Mouse (Mus musculus) right cerebral cortex, postnatal 10 days (tissue): ENCODE measurements around the gene Med16.
A peak's percentile ranks its signal among the peaks of the same experiment; 100 is the strongest.

ENCODE experiments used
- DNase-seq, 2 experiments: peaks; one replicate each; pipeline ENCODE4 v3.0.0; 2021; ENCODE audit warnings: low spot score in 2 of 2

Gene Med16

GRCm38 (mm10) chr10:79933145-79933679, 24.5 kb upstream of the Med16 start:
- no peak for DNase-seq

- DNase-seq: peak; percentile 78 to 83
Measured at GRCm38 (mm10) chr10:79932736-79933135, 24.0 kb upstream of the Med16 start.

- DNase-seq: no peak
Measured at GRCm38 (mm10) chr10:79931797-79932196, 23.1 kb upstream of the Med16 start.

- no peak for DNase-seq
Measured at GRCm38 (mm10) chr10:79930826-79931186, 22.1 kb upstream of the Med16 start.

GRCm38 (mm10) chr10:79929967-79930825, 21.5 kb upstream of the Med16 start:
- no peak for DNase-seq

- DNase-seq: no peak
Measured at GRCm38 (mm10) chr10:79928907-79929701, 20.4 kb upstream of the Med16 start.

GRCm38 (mm10) chr10:79928030-79928694, 19.4 kb upstream of the Med16 start:
- DNase-seq: no peak

GRCm38 (mm10) chr10:79927324-79928029, 18.8 kb upstream of the Med16 start:
- DNase-seq: peak in 1 of 2 experiments; percentile 69

- peak; percentile 90 to 91 for DNase-seq
Measured at GRCm38 (mm10) chr10:79926491-79927323, 18.0 kb upstream of the Med16 start, which contains the start of gene Arid3a. TSS of gene Arid3a (plus strand) at chr10:79927043.

- DNase-seq: peak in 1 of 2 experiments; percentile 36
Measured at GRCm38 (mm10) chr10:79925785-79926490, 17.2 kb upstream of the Med16 start.

GRCm38 (mm10) chr10:79924998-79925784, 16.5 kb upstream of the Med16 start:
- DNase-seq: peak; percentile 91 to 94

GRCm38 (mm10) chr10:79921572-79921971, 12.8 kb upstream of the Med16 start:
- no peak for DNase-seq

GRCm38 (mm10) chr10:79920958-79921535, 12.3 kb upstream of the Med16 start, which contains the start of gene R3hdm4:
TSS of gene R3hdm4 (minus strand) at chr10:79921208.
- no peak for DNase-seq

GRCm38 (mm10) chr10:79920056-79920890, 11.6 kb upstream of the Med16 start:
- no peak for DNase-seq

GRCm38 (mm10) chr10:79919251-79919849, 10.6 kb upstream of the Med16 start:
- no peak for DNase-seq

GRCm38 (mm10) chr10:79918231-79919078, 9.7 kb upstream of the Med16 start:
- no peak for DNase-seq
